Mouse (Mus musculus) cerebellum, adult (tissue): ENCODE data around the gene Nkd2.
A peak's percentile ranks its signal among the peaks of the same experiment; 100 is the strongest.

Source experiments
- ATAC-seq: cut with Nextera tagmentation; 2 replicates; pipeline ENCODE4 v1.9.2; 2017; ENCODE audit warnings: mild to moderate bottlenecking, moderate library complexity, mixed read lengths; ENCODE audit not compliant: insufficient number of reproducible peaks, low FRiP score, low TSS enrichment

Gene Nkd2

GRCm38 (mm10) chr13:73821251-73821650 is 26.2 kb downstream of the Nkd2 start:
- ATAC-seq = no peak

- no peak for ATAC-seq
Observed at GRCm38 (mm10) chr13:73818921-73819320, 28.5 kb downstream of the Nkd2 start.

GRCm38 (mm10) chr13:73816338-73816737 is 31.1 kb downstream of the Nkd2 start:
- no peak for ATAC-seq

GRCm38 (mm10) chr13:73814181-73814580 is 33.2 kb downstream of the Nkd2 start:
- peak; percentile 32; the same call in 1 of the 2 replicates for ATAC-seq

GRCm38 (mm10) chr13:73812936-73813335 is 34.5 kb downstream of the Nkd2 start:
- no peak for ATAC-seq

- no peak for ATAC-seq
Observed at GRCm38 (mm10) chr13:73804914-73805313, 42.5 kb downstream of the Nkd2 start.

- no peak for ATAC-seq
Observed at GRCm38 (mm10) chr13:73803450-73804178, 43.8 kb downstream of the Nkd2 start.

GRCm38 (mm10) chr13:73799110-73799509 is 48.3 kb downstream of the Nkd2 start:
- ATAC-seq = no peak

GRCm38 (mm10) chr13:73793171-73793570 is 54.3 kb downstream of the Nkd2 start:
- ATAC-seq = no peak

- no peak for ATAC-seq
Observed at GRCm38 (mm10) chr13:73792176-73792575, 55.3 kb downstream of the Nkd2 start.

GRCm38 (mm10) chr13:73782486-73782885 is 64.9 kb downstream of the Nkd2 start:
- ATAC-seq = no peak

- no peak for ATAC-seq
Observed at GRCm38 (mm10) chr13:73777578-73777977, 69.9 kb downstream of the Nkd2 start.

- ATAC-seq = no peak
Observed at GRCm38 (mm10) chr13:73775786-73776185, 71.6 kb downstream of the Nkd2 start.

- no peak for ATAC-seq
Observed at GRCm38 (mm10) chr13:73773519-73774205, 73.8 kb downstream of the Nkd2 start.

GRCm38 (mm10) chr13:73772655-73773054 is 74.8 kb downstream of the Nkd2 start:
- ATAC-seq = no peak

- ATAC-seq = no peak
Observed at GRCm38 (mm10) chr13:73771131-73771530, 76.3 kb downstream of the Nkd2 start.

- ATAC-seq = no peak
Observed at GRCm38 (mm10) chr13:73769916-73770682, 77.3 kb downstream of the Nkd2 start.
